Mouse (Mus musculus): ENCODE data around the gene Chrm1. TPM values are rescaled to one million over a fixed set of nuclear protein-coding genes. Genes with fewer than 3 reads are reported as not detected.
"Not testable (repeated sequence)": the region's sequence is repeated elsewhere in the genome, so short reads cannot be mapped to it uniquely, and the experiment has no call there.

Gene Chrm1
- polyA plus RNA-seq, 1 experiment from 2014 or later: 0.35 TPM

DNA sequence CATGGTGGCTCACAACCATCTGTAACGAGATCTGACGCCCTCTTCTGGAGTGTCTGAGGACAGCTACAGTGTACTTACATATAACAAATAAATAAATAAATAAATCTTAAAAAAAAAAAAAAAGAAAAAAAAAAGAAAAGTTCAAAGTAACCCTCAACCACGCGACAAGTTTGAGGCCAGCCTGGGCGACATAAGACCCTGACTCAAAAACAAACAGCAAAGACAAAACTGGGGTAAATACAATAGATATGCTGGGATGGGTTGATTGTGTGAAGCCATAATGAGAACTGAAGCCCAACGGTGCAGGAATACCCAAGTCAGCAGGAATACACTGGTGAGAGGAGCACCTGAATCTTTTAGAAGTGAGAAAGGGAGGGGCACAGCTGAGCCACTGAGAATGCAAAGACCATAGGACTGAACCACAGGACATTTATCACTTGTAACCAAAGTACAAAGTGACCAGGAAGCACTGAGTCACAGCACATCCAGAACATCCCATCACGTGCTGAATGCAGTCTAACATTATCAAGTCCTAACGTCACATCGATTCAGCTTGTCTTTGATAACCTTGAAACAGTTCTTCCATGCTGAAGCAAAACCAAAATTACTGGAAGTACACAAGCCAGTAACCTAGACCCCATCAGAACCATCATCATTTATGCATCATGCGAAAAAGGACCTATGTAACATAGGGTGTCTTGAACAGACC is 53.3 kb downstream of the Chrm1 start:
- H3K9ac ChIP-seq (replicated peaks; ENCODE audit: low read depth, low read length): no peak overlapping the region
- no peak for ATAC-seq (ENCODE audit: insufficient number of reproducible peaks, insufficient read depth, low FRiP score, low read depth)
- no peak overlapping the region for H3K4me3 ChIP-seq (ENCODE audit: low read depth, low read length)
- no peaks in the 10 kb centered on the region for H3K27me3 ChIP-seq (ENCODE audit: control insufficient read depth, insufficient read depth, low read length)
- H3K9me3 ChIP-seq (ENCODE audit: control insufficient read depth, low read depth, low read length): no peaks in the 10 kb centered on the region
- H3K4me2 ChIP-seq (replicated peaks; ENCODE audit: low read depth, low read length): no peak overlapping the region
- no peaks in the 10 kb centered on the region; the same call in 1 of the 2 replicates for H3K36me3 ChIP-seq (ENCODE audit: control insufficient read depth, insufficient read depth, low read length)
- 76% methylated on average over 8 of the region's 10 CpGs for WGBS
- H3K27ac ChIP-seq (ENCODE audit: low read length): no peak overlapping the region
- peaks cover 12% of the 10 kb centered on the region for H3K4me1 ChIP-seq (ENCODE audit: control insufficient read depth, insufficient read depth, low read length)

- no peak for ATAC-seq (ENCODE audit: insufficient number of reproducible peaks, insufficient read depth, low FRiP score, low read depth)
- Histone ChIP-seq H3K36me3 (ENCODE audit: control insufficient read depth, insufficient read depth, low read length) (no peaks in the 10 kb centered on the region), H3K9me3 (ENCODE audit: control insufficient read depth, low read depth, low read length) (no peaks in the 10 kb centered on the region), H3K27ac (ENCODE audit: low read length) (no peak overlapping the region), H3K27me3 (ENCODE audit: control insufficient read depth, insufficient read depth, low read length) (no peaks in the 10 kb centered on the region), H3K9ac (replicated peaks; ENCODE audit: low read depth, low read length) (no peak overlapping the region), H3K4me3 (ENCODE audit: low read depth, low read length) (no peak overlapping the region), H3K4me2 (replicated peaks; ENCODE audit: low read depth, low read length) (no peak overlapping the region), H3K4me1 (ENCODE audit: control insufficient read depth, insufficient read depth, low read length) (peaks cover 11% of the 10 kb centered on the region; the same call in 1 of the 2 replicates)
- 74% methylated on average over 3 of the region's 3 CpGs for WGBS
Measured at GRCm38 (mm10) chr19:8718357-8718756, 54.8 kb downstream of the Chrm1 start.

DNA sequence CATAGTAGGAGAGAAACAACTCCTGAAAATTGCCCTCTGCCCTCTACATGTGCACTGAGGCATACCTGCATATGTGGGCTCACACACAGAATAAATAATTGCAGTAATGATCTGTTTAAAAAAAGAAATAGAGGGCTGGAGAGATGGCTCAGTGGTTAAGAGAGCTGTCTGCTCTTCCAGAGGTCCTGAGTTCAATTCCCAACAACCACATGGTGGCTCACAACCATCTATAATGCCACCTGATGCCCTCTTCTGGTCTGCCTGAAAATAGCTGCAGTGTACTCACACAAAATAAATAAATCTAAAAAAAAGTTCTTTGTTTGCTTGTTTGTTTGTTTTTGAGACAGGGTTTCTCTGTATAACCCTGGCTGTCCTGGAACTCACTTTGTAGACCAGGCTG is 55.4 kb downstream of the Chrm1 start:
- H3K4me3 ChIP-seq (ENCODE audit: low read depth, low read length); H3K9me3 ChIP-seq (ENCODE audit: control insufficient read depth, low read depth, low read length); H3K4me1 ChIP-seq (ENCODE audit: control insufficient read depth, insufficient read depth, low read length); ATAC-seq (ENCODE audit: insufficient number of reproducible peaks, insufficient read depth, low FRiP score, low read depth); H3K27me3 ChIP-seq (ENCODE audit: control insufficient read depth, insufficient read depth, low read length); H3K27ac ChIP-seq (ENCODE audit: low read length); H3K9ac ChIP-seq (replicated peaks; ENCODE audit: low read depth, low read length); H3K4me2 ChIP-seq (replicated peaks; ENCODE audit: low read depth, low read length); H3K36me3 ChIP-seq (ENCODE audit: control insufficient read depth, insufficient read depth, low read length): not testable (repeated sequence)

DNA sequence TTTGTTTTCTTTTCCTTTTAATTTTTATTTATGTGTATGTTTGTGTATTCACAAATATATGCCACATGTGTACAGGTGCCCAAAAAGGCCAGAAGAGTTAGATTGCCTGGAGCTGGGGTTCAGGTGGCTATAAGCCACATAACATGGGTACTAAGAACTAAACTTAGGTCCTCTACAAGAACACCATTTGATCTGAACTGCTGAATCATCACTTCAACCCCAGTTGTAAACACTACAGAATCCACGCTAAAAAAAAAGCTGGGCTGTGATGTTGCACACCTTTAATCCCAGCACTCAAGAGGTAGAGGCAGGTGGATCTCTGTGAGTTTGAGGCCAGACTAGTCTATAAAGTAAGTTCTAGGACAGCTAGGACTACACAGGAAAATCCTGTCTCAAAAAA is 57.8 kb downstream of the Chrm1 start:
- H3K4me1 ChIP-seq (ENCODE audit: control insufficient read depth, insufficient read depth, low read length): peaks cover 14% of the 10 kb centered on the region; the same call in 1 of the 2 replicates
- H3K9me3 ChIP-seq (ENCODE audit: control insufficient read depth, low read depth, low read length): no peaks in the 10 kb centered on the region
- H3K4me3 ChIP-seq (ENCODE audit: low read depth, low read length): no peak overlapping the region
- H3K9ac ChIP-seq (replicated peaks; ENCODE audit: low read depth, low read length): no peak overlapping the region
- peaks cover 25% of the 10 kb centered on the region for H3K36me3 ChIP-seq (ENCODE audit: control insufficient read depth, insufficient read depth, low read length)
- 68% methylated on average over 1 of the region's 1 CpGs for WGBS
- H3K27me3 ChIP-seq (ENCODE audit: control insufficient read depth, insufficient read depth, low read length): no peaks in the 10 kb centered on the region
- no peak for ATAC-seq (ENCODE audit: insufficient number of reproducible peaks, insufficient read depth, low FRiP score, low read depth)
- no peak overlapping the region for H3K27ac ChIP-seq (ENCODE audit: low read length)
- H3K4me2 ChIP-seq (replicated peaks; ENCODE audit: low read depth, low read length): no peak overlapping the region

DNA sequence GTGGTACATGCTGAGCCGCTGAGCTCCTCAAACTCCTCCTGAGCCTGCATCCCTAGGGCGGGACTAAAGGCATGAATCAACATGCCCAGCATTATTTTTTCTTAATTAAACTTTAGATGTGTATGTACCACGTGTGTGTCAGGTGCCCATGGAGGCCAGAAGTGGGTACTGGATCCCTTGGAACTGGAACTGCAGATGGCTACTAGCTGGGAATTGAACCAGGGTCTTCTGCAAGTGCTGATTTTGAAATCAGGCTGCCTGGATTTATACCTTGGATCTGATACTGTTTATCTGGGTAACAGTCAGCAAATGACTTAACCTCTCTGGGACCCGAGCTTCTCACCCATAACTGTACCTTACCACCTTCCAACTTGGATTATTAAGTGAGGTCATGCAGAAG is 58.4 kb downstream of the Chrm1 start:
- peak overlapping the region; percentile 69 for H3K9ac ChIP-seq (replicated peaks; ENCODE audit: low read depth, low read length)
- H3K9me3 ChIP-seq (ENCODE audit: control insufficient read depth, low read depth, low read length): no peaks in the 10 kb centered on the region
- 46% methylated on average over 4 of the region's 4 CpGs for WGBS
- peak overlapping the region; percentile 93; the same call in 1 of the 2 replicates for H3K27ac ChIP-seq (ENCODE audit: low read length)
- H3K27me3 ChIP-seq (ENCODE audit: control insufficient read depth, insufficient read depth, low read length): no peaks in the 10 kb centered on the region
- peak overlapping the region; percentile 75 for H3K4me2 ChIP-seq (replicated peaks; ENCODE audit: low read depth, low read length)
- H3K4me3 ChIP-seq (ENCODE audit: low read depth, low read length): peak overlapping the region; percentile 65
- peaks cover 28% of the 10 kb centered on the region for H3K36me3 ChIP-seq (ENCODE audit: control insufficient read depth, insufficient read depth, low read length)
- ATAC-seq (ENCODE audit: insufficient number of reproducible peaks, insufficient read depth, low FRiP score, low read depth): no peak
- H3K4me1 ChIP-seq (ENCODE audit: control insufficient read depth, insufficient read depth, low read length): peaks cover 14% of the 10 kb centered on the region; the same call in 1 of the 2 replicates

- Histone ChIP-seq H3K9me3 (ENCODE audit: control insufficient read depth, low read depth, low read length) (no peaks in the 10 kb centered on the region), H3K36me3 (ENCODE audit: control insufficient read depth, insufficient read depth, low read length) (peaks cover 28% of the 10 kb centered on the region), H3K4me1 (ENCODE audit: control insufficient read depth, insufficient read depth, low read length) (peaks cover 14% of the 10 kb centered on the region; the same call in 1 of the 2 replicates), H3K4me2 (replicated peaks; ENCODE audit: low read depth, low read length) (peak overlapping the region; percentile 75), H3K4me3 (ENCODE audit: low read depth, low read length) (peak overlapping the region; percentile 65), H3K27ac (ENCODE audit: low read length) (peak overlapping the region; percentile 93), H3K27me3 (ENCODE audit: control insufficient read depth, insufficient read depth, low read length) (no peaks in the 10 kb centered on the region), H3K9ac (replicated peaks; ENCODE audit: low read depth, low read length) (peak overlapping the region; percentile 69)
- 1% methylated on average over 5 of the region's 5 CpGs for WGBS
- no peak for ATAC-seq (ENCODE audit: insufficient number of reproducible peaks, insufficient read depth, low FRiP score, low read depth)
Measured at GRCm38 (mm10) chr19:8722559-8722906, 58.9 kb downstream of the Chrm1 start.

DNA sequence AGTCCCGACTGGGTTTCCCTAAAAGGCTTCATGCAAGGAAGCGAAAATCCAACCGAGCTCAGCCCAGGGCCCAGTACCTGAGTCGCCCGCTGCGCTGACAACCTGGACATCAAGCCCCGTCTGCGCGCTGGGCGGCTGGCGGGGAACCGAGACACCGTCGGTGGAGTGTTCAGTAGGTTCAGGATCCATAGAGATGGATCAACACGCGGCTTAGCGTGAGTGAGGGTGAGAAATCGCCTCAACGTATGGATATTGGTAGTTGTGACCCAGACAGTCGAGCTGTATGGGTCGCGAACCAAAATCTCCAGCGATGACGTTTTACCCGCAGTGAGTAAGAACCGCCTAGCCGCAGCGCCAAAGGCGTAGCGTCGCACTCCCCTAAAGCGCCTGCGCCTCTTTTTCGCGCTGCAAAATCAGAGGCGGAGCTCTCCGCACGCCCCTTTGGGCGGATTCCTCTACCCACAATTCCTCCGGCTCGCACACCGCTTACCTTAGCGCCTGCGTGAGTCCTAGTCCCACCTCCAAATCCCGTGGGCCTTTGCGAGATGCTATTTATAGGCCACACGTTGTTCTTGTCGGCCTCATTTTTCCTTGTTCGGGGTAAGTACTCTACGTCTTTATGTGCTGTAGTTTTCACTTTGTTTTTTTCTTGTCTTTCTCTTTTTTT is 59.5 kb downstream of the Chrm1 start, which contains the start of gene Slc3a2:
Gene Slc3a2 (minus strand): TSS at position 463 of the 667 bp plus-strand sequence.
- no peaks in the 10 kb centered on the region for H3K9me3 ChIP-seq (ENCODE audit: control insufficient read depth, low read depth, low read length)
- ATAC-seq (ENCODE audit: insufficient number of reproducible peaks, insufficient read depth, low FRiP score, low read depth): peak; percentile 95
- peaks cover 14% of the 10 kb centered on the region; the same call in 1 of the 2 replicates for H3K4me1 ChIP-seq (ENCODE audit: control insufficient read depth, insufficient read depth, low read length)
- H3K27ac ChIP-seq (ENCODE audit: low read length): peak within 1 kb of the TSS; percentile 93
- peak within 1 kb of the TSS; percentile 87 for H3K4me2 ChIP-seq (replicated peaks; ENCODE audit: low read depth, low read length)
- H3K27me3 ChIP-seq (ENCODE audit: control insufficient read depth, insufficient read depth, low read length): no peaks in the 10 kb centered on the region
- peak within 1 kb of the TSS; percentile 93 for H3K9ac ChIP-seq (replicated peaks; ENCODE audit: low read depth, low read length)
- peaks cover 28% of the 10 kb centered on the region for H3K36me3 ChIP-seq (ENCODE audit: control insufficient read depth, insufficient read depth, low read length)
- H3K4me3 ChIP-seq (ENCODE audit: low read depth, low read length): peak within 1 kb of the TSS; percentile 65
- under 1% methylated on average over 50 of the region's 50 CpGs for WGBS

DNA sequence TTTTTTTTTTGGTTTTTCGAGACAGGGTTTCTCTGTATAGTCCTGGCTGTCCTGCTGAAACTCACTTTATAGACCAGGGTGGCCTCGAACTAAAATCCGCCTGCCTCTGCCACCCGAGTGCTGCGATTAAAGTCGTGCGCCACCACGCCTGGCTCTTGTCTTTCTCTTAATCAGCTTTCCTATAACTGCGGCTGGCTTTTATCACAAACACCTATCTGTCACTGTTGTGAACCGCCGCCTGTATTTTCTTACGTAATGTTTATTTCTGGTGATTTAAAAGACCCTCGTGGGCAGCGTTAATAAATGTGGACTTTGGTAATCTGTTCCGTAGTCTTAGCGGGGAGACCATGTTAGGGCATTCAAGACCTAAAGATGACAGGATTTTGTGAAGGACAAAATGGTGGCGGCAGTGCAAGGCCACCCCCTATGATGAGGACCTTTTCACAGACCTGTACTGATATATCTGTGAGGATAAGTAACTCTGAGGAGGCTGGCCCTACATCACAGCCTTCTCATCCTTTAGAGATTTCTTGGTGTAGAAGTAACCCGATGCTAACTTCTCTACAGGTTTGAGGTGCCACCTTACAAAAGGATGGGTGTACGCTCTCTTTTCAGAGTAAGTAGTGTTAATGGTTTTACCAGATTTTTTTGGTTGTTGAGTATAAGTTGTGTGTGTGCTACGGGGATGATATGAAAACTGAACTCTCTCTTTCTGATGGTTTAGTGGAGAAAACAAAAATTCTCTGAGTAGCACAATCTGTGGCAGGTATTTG is 60.2 kb downstream of the Chrm1 start:
- H3K9ac ChIP-seq (replicated peaks; ENCODE audit: low read depth, low read length): peak overlapping the region; percentile 93
- H3K36me3 ChIP-seq (ENCODE audit: control insufficient read depth, insufficient read depth, low read length): peaks cover 28% of the 10 kb centered on the region
- no peaks in the 10 kb centered on the region for H3K27me3 ChIP-seq (ENCODE audit: control insufficient read depth, insufficient read depth, low read length)
- H3K27ac ChIP-seq (ENCODE audit: low read length): peak overlapping the region; percentile 80
- ATAC-seq (ENCODE audit: insufficient number of reproducible peaks, insufficient read depth, low FRiP score, low read depth): no peak
- H3K4me1 ChIP-seq (ENCODE audit: control insufficient read depth, insufficient read depth, low read length): peaks cover 14% of the 10 kb centered on the region; the same call in 1 of the 2 replicates
- no peaks in the 10 kb centered on the region for H3K9me3 ChIP-seq (ENCODE audit: control insufficient read depth, low read depth, low read length)
- peak overlapping the region; percentile 65 for H3K4me3 ChIP-seq (ENCODE audit: low read depth, low read length)
- peak overlapping the region; percentile 87 for H3K4me2 ChIP-seq (replicated peaks; ENCODE audit: low read depth, low read length)
- under 1% methylated on average over 20 of the region's 20 CpGs for WGBS

All from stomach, embryonic 14.5 days (tissue).